29 mouse cellular contexts compared by ENCODE assay signal in the genomic region with DNA sequence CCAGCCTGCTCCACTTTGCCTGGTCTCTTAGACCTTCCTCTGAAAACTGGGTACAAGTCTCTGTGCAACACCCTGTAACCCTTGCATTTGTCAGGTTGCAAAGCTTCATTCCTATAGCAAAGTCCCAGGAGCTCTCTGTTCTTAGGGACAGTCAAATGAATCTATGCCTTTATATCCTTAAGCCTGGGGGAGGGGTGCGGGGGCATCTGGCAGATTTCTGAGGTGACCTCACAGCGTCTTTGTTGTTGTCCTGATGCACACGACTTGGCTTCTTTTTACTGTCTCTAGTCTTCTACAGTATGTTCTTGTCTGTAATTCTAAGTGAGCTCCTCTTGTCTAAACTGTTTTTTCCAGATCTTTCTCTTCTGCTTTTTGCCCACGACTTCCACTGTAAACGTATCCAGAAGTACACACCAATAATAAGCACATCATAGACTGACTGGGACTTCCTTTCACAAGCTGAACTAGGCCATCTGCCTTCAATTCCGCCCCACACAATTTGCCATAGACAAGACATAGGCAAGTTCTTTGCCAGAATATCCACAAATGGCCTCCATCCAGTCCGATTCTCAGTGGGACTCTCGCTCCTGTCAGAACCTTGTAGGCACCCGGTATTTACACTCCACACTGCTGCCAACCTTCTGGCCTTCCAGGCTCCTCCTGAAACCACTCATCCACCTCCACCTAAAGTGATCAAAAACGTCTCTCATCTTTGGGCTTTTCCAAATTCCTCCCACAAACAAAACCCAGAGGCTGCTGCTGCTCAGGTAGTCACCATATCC. TPM values are rescaled to one million over a fixed set of nuclear protein-coding genes. Genes with fewer than 3 reads are reported as not detected.
DNase-seq lines count a peak whose midpoint lies in the region; ATAC-seq and TF ChIP-seq lines count a peak whose summit lies in the region.
"Had no signal": no experiment of that assay in that cellular context is flagged by ENCODE, and none has a peak within 500 bp of the region (broad histone marks: within the 10 kb centered on the region; RNA-seq: fewer than 3 reads in every experiment).

No protein-coding gene starts in this region.

- TF ChIP-seq EP300 in ES-Bruce4 (IDR thresholded peaks at IDR 0.05; ENCODE audit: insufficient read depth, low read depth, low read length) = no peak

- H3K9ac ChIP-seq in embryonic facial prominence, embryonic 13.5 days = no peak overlapping the region
- no peak overlapping the region for H3K9ac ChIP-seq in ES-Bruce4 (ENCODE audit: low read depth, poor library complexity, severe bottlenecking)
- no peak overlapping the region for H3K9ac ChIP-seq in hindbrain, embryonic 11.5 days (ENCODE audit: low read depth, low read length)
- H3K9ac ChIP-seq: embryonic facial prominence, embryonic 15.5 days; forebrain, embryonic 15.5 days; heart, embryonic 12.5 days; hindbrain, embryonic 14.5 days; limb, embryonic 15.5 days; liver, embryonic 14.5 days; lung, embryonic 14.5 days; midbrain, embryonic 13.5 days; stomach, embryonic 15.5 days had no signal

- H3K4me2 ChIP-seq in embryonic facial prominence, embryonic 13.5 days = no peak overlapping the region
- no peak overlapping the region for H3K4me2 ChIP-seq in hindbrain, embryonic 11.5 days (replicated peaks; ENCODE audit: low read depth, low read length)
- H3K4me2 ChIP-seq: embryonic facial prominence, embryonic 15.5 days; forebrain, embryonic 15.5 days; heart, embryonic 12.5 days; hindbrain, embryonic 14.5 days; limb, embryonic 15.5 days; lung, embryonic 14.5 days; midbrain, embryonic 13.5 days; stomach, embryonic 15.5 days had no signal

- H3K27me3 ChIP-seq in embryonic facial prominence, embryonic 13.5 days = no peaks in the 10 kb centered on the region
- H3K27me3 ChIP-seq in embryonic facial prominence, embryonic 10.5 days (replicated peaks; ENCODE audit: low read depth, poor library complexity, severe bottlenecking) = no peaks in the 10 kb centered on the region
- H3K27me3 ChIP-seq in ES-Bruce4 (ENCODE audit: control insufficient read depth, insufficient read depth, low read length, poor library complexity, severe bottlenecking) = no peaks in the 10 kb centered on the region
- H3K27me3 ChIP-seq in hindbrain, embryonic 11.5 days (ENCODE audit: control insufficient read depth, insufficient read depth, low read length) = no peaks in the 10 kb centered on the region
- H3K27me3 ChIP-seq: embryonic facial prominence, embryonic 15.5 days; forebrain, embryonic 15.5 days; heart, embryonic 12.5 days; limb, embryonic 15.5 days; megakaryocyte, embryonic 14.5 days; midbrain, embryonic 13.5 days; stomach, embryonic 15.5 days had no signal

- ATAC-seq in embryonic facial prominence, embryonic 13.5 days (ENCODE audit: insufficient number of reproducible peaks, insufficient read depth, low FRiP score, low TSS enrichment, low read depth) = no peak
- ATAC-seq in hindbrain, embryonic 11.5 days (ENCODE audit: low FRiP score) = no peak
- ATAC-seq: forebrain, embryonic 15.5 days; midbrain, embryonic 13.5 days had no signal

- no peak for TF ChIP-seq CTCF in ES-Bruce4 (IDR thresholded peaks at IDR 0.05; ENCODE audit: low read depth, low read length)

- 73% methylated on average over 10 of the region's 10 CpGs for WGBS in embryonic facial prominence, embryonic 13.5 days
- 88% methylated on average over 10 of the region's 10 CpGs for WGBS in embryonic facial prominence, embryonic 10.5 days
- 90% methylated on average over 10 of the region's 10 CpGs for WGBS in hindbrain, embryonic 11.5 days

- DNase-seq in embryonic facial prominence, embryonic 10.5 days (ENCODE audit: low spot score) = no peak
- peak; percentile 77 to 86 for DNase-seq in cerebellum, adult 18-20 months
- DNase-seq in cerebellum, postnatal 14 days = peak; percentile 80 to 84
- DNase-seq in thymus, postnatal 25 days = no peak
- no peak for DNase-seq in hindbrain, embryonic 11.5 days (ENCODE audit: low spot score)
- DNase-seq: adrenal gland, postnatal 14 days; embryo, embryonic 11 days; gastrocnemius, postnatal 14 days; heart, adult 18-20 months; heart, postnatal 10 days; kidney, adult 8-10 months; kidney, postnatal 10 days; lung, embryonic 14.5 days; lung, postnatal 36 days; right cerebral cortex, adult 18-20 months; right cerebral cortex, postnatal 4 days; thymus, postnatal 36 days had no signal

- peaks cover 18% of the 10 kb centered on the region for H3K4me1 ChIP-seq in embryonic facial prominence, embryonic 13.5 days
- H3K4me1 ChIP-seq in embryonic facial prominence, embryonic 10.5 days = peaks cover 12% of the 10 kb centered on the region; the same call in 1 of the 2 replicates
- peaks cover 11% of the 10 kb centered on the region for H3K4me1 ChIP-seq in ES-Bruce4 (ENCODE audit: control insufficient read depth, insufficient read depth, low read length)
- no peaks in the 10 kb centered on the region for H3K4me1 ChIP-seq in hindbrain, embryonic 11.5 days (replicated peaks; ENCODE audit: control insufficient read depth, insufficient read depth, low read length)

- no peak for TF ChIP-seq POLR2A in ES-Bruce4 (IDR thresholded peaks at IDR 0.05; ENCODE audit: insufficient read depth, low read length)

- peaks cover 6% of the 10 kb centered on the region; the same call in 1 of the 2 replicates for H3K36me3 ChIP-seq in embryonic facial prominence, embryonic 13.5 days
- H3K36me3 ChIP-seq in embryonic facial prominence, embryonic 10.5 days (replicated peaks) = no peaks in the 10 kb centered on the region; the same call in 1 of the 2 replicates
- no peaks in the 10 kb centered on the region for H3K36me3 ChIP-seq in ES-Bruce4 (ENCODE audit: control insufficient read depth, insufficient read depth, low read length, poor library complexity, severe bottlenecking)
- no peaks in the 10 kb centered on the region for H3K36me3 ChIP-seq in hindbrain, embryonic 11.5 days (ENCODE audit: control insufficient read depth, insufficient read depth, low read length)
- H3K36me3 ChIP-seq: embryonic facial prominence, embryonic 15.5 days; forebrain, embryonic 15.5 days; heart, embryonic 12.5 days; limb, embryonic 15.5 days; midbrain, embryonic 13.5 days; stomach, embryonic 15.5 days had no signal

- no peak overlapping the region for H3K4me3 ChIP-seq in embryonic facial prominence, embryonic 13.5 days
- H3K4me3 ChIP-seq in embryonic facial prominence, embryonic 10.5 days = no peak overlapping the region
- H3K4me3 ChIP-seq in ES-Bruce4 (ENCODE audit: low read depth, low read length) = no peak overlapping the region
- H3K4me3 ChIP-seq in hindbrain, embryonic 11.5 days (ENCODE audit: low read depth, low read length) = no peak overlapping the region
- H3K4me3 ChIP-seq: embryonic facial prominence, embryonic 15.5 days; forebrain, embryonic 15.5 days; heart, embryonic 12.5 days; limb, embryonic 15.5 days; megakaryocyte, embryonic 14.5 days; midbrain, embryonic 13.5 days; myocyte; stomach, embryonic 15.5 days had no signal

- no peaks in the 10 kb centered on the region for H3K9me3 ChIP-seq in embryonic facial prominence, embryonic 13.5 days
- no peaks in the 10 kb centered on the region for H3K9me3 ChIP-seq in embryonic facial prominence, embryonic 10.5 days
- no peaks in the 10 kb centered on the region for H3K9me3 ChIP-seq in ES-Bruce4 (replicated peaks; ENCODE audit: control insufficient read depth, insufficient read depth, low read length, poor library complexity, severe bottlenecking)
- H3K9me3 ChIP-seq in hindbrain, embryonic 11.5 days (ENCODE audit: control insufficient read depth, low read length) = no peaks in the 10 kb centered on the region
- H3K9me3 ChIP-seq: embryonic facial prominence, embryonic 15.5 days; forebrain, embryonic 15.5 days; heart, embryonic 12.5 days; limb, embryonic 15.5 days; megakaryocyte, embryonic 14.5 days; midbrain, embryonic 13.5 days; stomach, embryonic 15.5 days had no signal

- 0 out of 2 replicates have a peak overlapping the region, but pooled peaks have one; percentile 22 for H3K27ac ChIP-seq in embryonic facial prominence, embryonic 13.5 days
- H3K27ac ChIP-seq in embryonic facial prominence, embryonic 10.5 days (replicated peaks) = no peak overlapping the region
- peak overlapping the region; percentile 51; the same call in 1 of the 2 replicates for H3K27ac ChIP-seq in ES-Bruce4 (ENCODE audit: insufficient read depth, low read length)
- H3K27ac ChIP-seq in hindbrain, embryonic 11.5 days (ENCODE audit: low read depth, low read length) = no peak overlapping the region
- H3K27ac ChIP-seq: embryonic facial prominence, embryonic 15.5 days; forebrain, embryonic 15.5 days; hindbrain, embryonic 14.5 days; limb, embryonic 15.5 days; liver, embryonic 14.5 days; midbrain, embryonic 13.5 days; stomach, embryonic 15.5 days had no signal

RNA-seq across cellular contexts. Expression of gene Pknox1, which starts 12.1 kb away (rescaled TPM):
- polyA plus RNA-seq in embryonic facial prominence, embryonic 13.5 days (2015; fragmentation: Nextera tagmentation; extraction: Ambion mirVana) = 26.5 and 27.8 TPM in 2 replicates
- 22.9 and 25.1 TPM in 2 replicates for polyA plus RNA-seq in embryonic facial prominence, embryonic 10.5 days (2016; fragmentation: Nextera tagmentation; extraction: Ambion mirVana)
- polyA plus RNA-seq in ES-Bruce4 (2011; ENCODE audit: insufficient read depth, insufficient read length, low read depth, missing spikeins) = 42.7 and 52.9 TPM in 2 replicates
- 29.0 and 36.1 TPM in 2 replicates for polyA plus RNA-seq in hindbrain, embryonic 11.5 days (2014; fragmentation: Nextera tagmentation; extraction: Ambion mirVana)

RNA-seq across cellular contexts. Expression of gene Ndufv3, which starts 56.7 kb away (rescaled TPM):
- 237 and 238 TPM in 2 replicates for polyA plus RNA-seq in embryonic facial prominence, embryonic 13.5 days (2015; fragmentation: Nextera tagmentation; extraction: Ambion mirVana)
- polyA plus RNA-seq in embryonic facial prominence, embryonic 10.5 days (2016; fragmentation: Nextera tagmentation; extraction: Ambion mirVana) = 242 and 244 TPM in 2 replicates
- 116 and 122 TPM in 2 replicates for polyA plus RNA-seq in ES-Bruce4 (2011; ENCODE audit: insufficient read depth, insufficient read length, low read depth, missing spikeins)
- 253 TPM in 2 replicates for polyA plus RNA-seq in hindbrain, embryonic 11.5 days (2014; fragmentation: Nextera tagmentation; extraction: Ambion mirVana)

RNA-seq across cellular contexts. Expression of gene Wdr4, which starts 56.8 kb away (rescaled TPM):
- polyA plus RNA-seq in embryonic facial prominence, embryonic 13.5 days (2015; fragmentation: Nextera tagmentation; extraction: Ambion mirVana) = 35.7 and 39.0 TPM in 2 replicates
- 67.7 and 73.5 TPM in 2 replicates for polyA plus RNA-seq in embryonic facial prominence, embryonic 10.5 days (2016; fragmentation: Nextera tagmentation; extraction: Ambion mirVana)
- 24.0 and 25.0 TPM in 2 replicates for polyA plus RNA-seq in ES-Bruce4 (2011; ENCODE audit: insufficient read depth, insufficient read length, low read depth, missing spikeins)
- polyA plus RNA-seq in hindbrain, embryonic 11.5 days (2014; fragmentation: Nextera tagmentation; extraction: Ambion mirVana) = 33.4 and 34.0 TPM in 2 replicates

Comparison
In these comparisons a context has a peak if more than half of its experiments do, and no peak if none do; other contexts are left out.
1. H3K27ac ChIP-seq: peak in embryonic facial prominence, embryonic 13.5 days (single experiment) and ES-Bruce4 (single experiment); none in embryonic facial prominence, embryonic 10.5 days (single experiment) and hindbrain, embryonic 11.5 days (single experiment).
2. DNase-seq: peak in cerebellum, adult 18-20 months (2 of 2) and cerebellum, postnatal 14 days (2 of 2); none in embryonic facial prominence, embryonic 10.5 days (single experiment), thymus, postnatal 25 days (single experiment) and hindbrain, embryonic 11.5 days (single experiment).